Mouse (Mus musculus): Measurements from ENCODE around the gene 4930579G24Rik. TPM values are rescaled to one million over a fixed set of nuclear protein-coding genes. Genes with fewer than 3 reads are reported as not detected.

Gene 4930579G24Rik
- 1 to 10 TPM; 7.9 to 8.4 TPM for total RNA-seq (2021)
- long read RNA-seq, experiment 1, transcript 4930579G24Rik-201 (2 exons, 1,970 nt), result major isoform, 17 of 19 reads
- long read RNA-seq, experiment 1, partial matches to known transcripts, result 0 of 19 reads
- long read RNA-seq, experiment 1, other reads (novel, unspliced or antisense), result 2 of 19 reads
- long read RNA-seq, experiment 2, transcript 4930579G24Rik-201 (2 exons, 1,970 nt), result major isoform, 12 of 14 reads
- long read RNA-seq, experiment 2, partial matches to known transcripts, result 0 of 14 reads
- long read RNA-seq, experiment 2, other reads (novel, unspliced or antisense), result 2 of 14 reads

DNA sequence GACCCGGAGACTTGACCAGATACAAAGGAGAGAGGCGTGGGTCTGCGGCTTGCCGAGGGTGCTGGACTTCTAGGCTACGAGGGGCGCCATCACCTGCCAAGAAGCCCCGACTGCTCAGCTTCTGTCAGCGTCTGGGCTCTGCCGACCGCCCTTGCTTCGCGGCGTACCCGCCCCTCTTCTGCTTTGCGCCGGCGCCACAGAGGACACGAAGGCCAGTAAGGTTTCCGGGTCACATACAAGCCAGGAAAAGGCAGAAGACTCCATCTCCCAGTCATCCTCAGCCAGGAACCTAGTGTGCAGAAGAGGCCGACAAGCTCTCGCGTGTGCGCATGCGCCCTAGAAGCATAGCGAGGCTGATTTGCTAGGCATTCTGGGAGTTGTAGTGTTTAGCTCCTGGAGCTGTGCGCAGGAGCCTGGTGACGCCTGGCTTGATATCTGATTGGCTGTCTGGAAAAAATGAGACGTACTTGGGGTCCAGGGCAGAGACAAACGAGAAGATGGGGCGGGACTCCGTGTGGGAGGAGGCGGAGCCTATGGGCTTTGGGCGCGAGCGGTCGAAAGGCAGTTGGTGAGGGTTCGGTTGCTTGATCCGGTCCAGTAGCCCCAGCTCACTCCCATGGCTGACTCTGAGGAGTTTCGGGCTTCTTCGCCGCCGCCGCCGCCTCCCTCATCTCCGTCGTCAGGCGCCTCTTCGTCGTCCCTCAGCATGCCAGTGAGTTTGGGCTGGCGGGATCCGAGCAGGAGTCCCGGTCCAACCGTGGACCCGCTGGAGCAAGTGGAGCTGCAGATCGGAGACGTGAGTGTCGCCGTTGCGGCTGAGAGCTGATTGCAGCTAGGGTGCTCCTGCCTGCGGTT is at the start of gene 4930579G24Rik:
Gene 4930579G24Rik (plus strand): TSS at position 519 of the 855 bp plus-strand sequence.
- DNase-seq (ENCODE audit: low spot score in 2 of 2), result peak; percentile 71 to 82

DNA sequence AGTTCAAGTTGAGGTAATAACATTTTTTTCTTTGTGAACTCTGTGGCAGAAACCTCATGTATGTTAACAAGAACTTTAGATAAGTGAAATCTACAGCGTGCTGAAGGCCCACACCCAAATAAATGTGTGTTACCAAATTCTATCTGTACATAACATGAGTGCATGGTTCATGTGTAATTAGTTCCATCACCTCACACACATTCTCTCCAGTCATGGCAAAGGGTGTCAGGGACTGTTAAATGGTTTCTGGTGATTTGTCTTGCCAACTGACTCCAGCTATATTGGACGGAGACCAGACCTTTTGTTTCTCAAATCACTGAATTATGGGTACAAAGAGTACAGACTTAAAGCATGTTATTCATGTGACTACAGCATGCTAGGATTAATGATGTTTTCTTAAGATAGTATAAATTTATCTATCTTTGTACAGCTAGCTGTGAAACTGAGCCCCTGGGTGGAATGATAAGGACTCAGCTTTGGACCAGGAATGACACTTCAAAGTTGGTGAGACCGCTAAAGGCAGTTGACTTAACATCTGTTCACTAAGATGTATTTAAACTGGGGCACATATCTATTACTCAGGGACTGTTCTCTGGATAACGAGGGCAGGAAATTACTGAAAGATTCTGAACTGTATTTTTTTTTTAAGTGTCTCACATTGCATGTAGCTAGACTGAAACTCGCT is 48.8 kb upstream of the 4930579G24Rik start:
- no peak for DNase-seq (ENCODE audit: low spot score in 2 of 2)

GRCm38 (mm10) chr3:79586804-79587203 is 42.1 kb upstream of the 4930579G24Rik start:
- DNase-seq (ENCODE audit: low spot score in 2 of 2), result peak; percentile 76

- no peak for DNase-seq (ENCODE audit: low spot score in 2 of 2)
These were observed 39.2 kb upstream of the 4930579G24Rik start for GRCm38 (mm10) chr3:79589671-79590070.

- DNase-seq (ENCODE audit: low spot score in 2 of 2), result peak; percentile 30 to 57
These were observed 37.8 kb upstream of the 4930579G24Rik start, which contains the start of gene Ppid for GRCm38 (mm10) chr3:79590863-79591792. Ppid (plus strand) TSS chr3:79591342.

GRCm38 (mm10) chr3:79591793-79592471 is 36.9 kb upstream of the 4930579G24Rik start:
- no peak for DNase-seq (ENCODE audit: low spot score in 2 of 2)

- DNase-seq (ENCODE audit: low spot score in 2 of 2), result no peak
These were observed 33.4 kb upstream of the 4930579G24Rik start for GRCm38 (mm10) chr3:79595468-79595867.

- no peak for DNase-seq (ENCODE audit: low spot score in 2 of 2)
These were observed 19.0 kb upstream of the 4930579G24Rik start for GRCm38 (mm10) chr3:79609886-79610285.

GRCm38 (mm10) chr3:79627484-79628181 is 1.2 kb upstream of the 4930579G24Rik start:
- DNase-seq (ENCODE audit: low spot score in 2 of 2), result no peak

GRCm38 (mm10) chr3:79628182-79628560 is 708 bp upstream of the 4930579G24Rik start:
- DNase-seq (ENCODE audit: low spot score in 2 of 2), result peak in 1 of 2 experiments; percentile 10

GRCm38 (mm10) chr3:79629416-79629730 is 494 bp downstream of the 4930579G24Rik start, which contains the start of gene Etfdh:
Etfdh (minus strand) TSS chr3:79629500.
- peak; percentile 8 to 43 for DNase-seq (ENCODE audit: low spot score in 2 of 2)

DNA sequence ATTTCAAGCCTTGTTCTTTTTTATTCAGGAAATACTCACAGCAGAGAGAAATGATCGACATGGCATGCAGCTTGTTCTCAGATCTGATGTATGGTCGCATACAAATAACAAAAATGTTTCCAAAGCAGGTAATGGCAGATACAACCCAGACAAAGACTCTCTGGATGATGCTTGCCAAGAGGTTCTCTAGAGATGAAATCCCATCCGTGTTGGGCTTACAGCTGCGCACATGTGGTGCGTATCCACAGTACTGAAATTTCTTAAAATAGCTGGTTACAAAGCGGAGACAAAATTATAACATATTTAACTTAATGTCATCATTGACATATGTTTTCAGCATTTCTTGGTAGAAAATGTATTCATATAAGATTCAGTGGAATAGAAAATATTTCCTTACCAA is 23.2 kb downstream of the 4930579G24Rik start:
- no peak for DNase-seq (ENCODE audit: low spot score in 2 of 2)

DNA sequence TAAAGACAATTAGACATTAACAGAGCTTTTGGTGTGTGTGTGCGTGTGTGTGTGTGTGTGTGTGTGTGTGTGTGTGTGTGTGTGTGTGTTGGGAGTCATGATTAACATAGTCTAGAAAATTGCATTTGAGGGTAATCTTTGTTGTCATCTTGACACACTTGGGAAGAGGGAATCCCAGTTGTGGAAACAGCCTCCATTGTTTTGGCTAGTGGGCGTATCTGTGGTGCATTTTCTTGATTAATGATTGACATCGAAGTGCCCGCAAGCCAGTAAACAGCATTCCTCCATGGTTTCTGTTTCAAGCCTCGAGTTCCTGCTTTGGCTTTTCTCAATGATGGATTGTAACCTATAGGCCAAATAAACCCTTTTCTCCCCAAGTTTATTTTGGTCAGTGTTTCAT is 27.8 kb downstream of the 4930579G24Rik start:
- DNase-seq (ENCODE audit: low spot score in 2 of 2), result no peak

DNA sequence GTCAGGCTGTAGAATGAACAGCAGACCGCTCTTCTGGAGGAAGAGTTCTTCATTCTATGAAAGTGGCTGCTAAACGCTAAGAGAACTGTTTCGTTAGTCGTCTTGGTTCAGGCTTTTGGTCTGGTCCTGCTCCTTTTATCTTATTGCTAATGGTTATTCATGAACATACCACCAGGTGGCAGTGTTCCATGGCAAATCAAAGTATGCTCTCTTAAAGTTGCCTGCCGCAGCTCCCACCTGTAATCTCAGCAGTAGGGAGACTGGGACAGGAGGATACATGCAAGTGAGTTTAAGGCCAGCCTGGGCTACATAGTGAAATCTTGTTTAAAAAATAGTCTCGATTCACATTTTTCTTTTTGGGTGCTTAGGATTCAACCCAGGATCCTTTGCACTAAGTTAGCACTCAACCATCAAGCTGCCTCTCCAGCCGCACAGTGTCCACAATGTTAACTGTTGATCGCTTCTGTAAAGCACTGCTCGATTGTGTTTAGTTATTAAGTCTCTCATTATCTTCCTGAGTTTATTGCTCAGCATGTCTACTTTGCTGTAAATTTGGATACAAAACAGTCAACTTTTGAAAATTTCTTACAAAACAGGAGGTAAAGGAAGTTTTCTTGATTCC is 36.0 kb downstream of the 4930579G24Rik start:
- no peak for DNase-seq (ENCODE audit: low spot score in 2 of 2)

DNA sequence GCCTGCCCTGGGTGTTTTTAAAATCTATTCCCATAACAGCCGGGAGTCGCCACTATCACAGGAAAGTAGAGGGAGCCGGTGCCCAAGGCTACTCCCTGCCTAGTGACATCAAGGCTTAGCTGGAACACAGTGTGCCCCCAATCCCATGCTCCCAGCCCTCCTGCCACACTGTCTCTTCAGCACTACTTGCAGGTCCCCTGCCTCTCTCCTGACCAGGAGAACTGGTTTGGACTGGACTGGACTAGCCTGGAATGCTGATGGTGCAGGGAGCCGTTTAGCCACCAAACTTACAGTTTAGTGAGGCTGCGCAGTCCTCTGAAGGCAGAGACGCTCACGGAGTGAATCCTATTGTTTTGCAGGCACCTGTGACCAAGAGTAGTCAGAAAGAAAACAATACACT is 41.7 kb downstream of the 4930579G24Rik start:
- DNase-seq (ENCODE audit: low spot score in 2 of 2), result no peak

DNA sequence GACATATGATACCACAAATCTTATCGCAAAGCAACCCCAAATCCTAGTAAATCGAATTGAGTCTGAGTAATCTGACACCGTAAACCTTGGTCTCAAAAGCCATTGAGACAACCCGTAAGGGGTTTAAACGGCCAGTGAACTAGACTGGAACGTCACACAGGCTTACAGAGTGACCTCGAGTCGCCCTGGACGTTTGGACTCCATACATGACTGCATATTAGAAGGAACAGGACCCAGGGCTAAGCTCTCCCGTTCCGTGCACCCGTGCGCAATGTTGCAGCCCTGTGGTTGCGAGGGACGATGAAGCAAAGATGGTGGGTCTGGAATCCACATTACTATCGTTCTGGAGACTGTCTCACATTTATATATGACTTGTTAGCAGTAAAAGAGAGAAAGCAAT is 43.3 kb downstream of the 4930579G24Rik start:
- no peak for DNase-seq (ENCODE audit: low spot score in 2 of 2)

DNA sequence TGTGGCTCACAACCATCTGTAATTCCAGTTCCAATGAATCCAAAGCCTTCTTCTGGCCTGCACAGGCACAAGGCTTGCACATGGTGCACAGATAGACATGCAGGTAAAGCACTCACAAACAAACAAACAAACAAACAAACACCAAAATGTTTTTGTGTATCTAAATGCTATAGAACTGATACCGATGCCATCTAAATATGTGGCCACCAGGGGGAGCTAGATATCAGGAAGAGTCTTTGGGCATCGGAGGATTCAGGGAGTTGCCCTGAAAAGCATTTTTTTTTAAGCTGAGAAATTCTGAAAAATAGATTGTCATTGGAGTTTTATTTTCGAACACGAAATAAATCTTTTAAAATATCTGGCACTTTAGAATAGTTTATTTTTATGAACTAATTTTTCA is 44.2 kb downstream of the 4930579G24Rik start:
- peak in 1 of 2 experiments; percentile 18 for DNase-seq (ENCODE audit: low spot score in 2 of 2)

GRCm38 (mm10) chr3:79674641-79675040 is 45.8 kb downstream of the 4930579G24Rik start:
- DNase-seq (ENCODE audit: low spot score in 2 of 2), result no peak

DNA sequence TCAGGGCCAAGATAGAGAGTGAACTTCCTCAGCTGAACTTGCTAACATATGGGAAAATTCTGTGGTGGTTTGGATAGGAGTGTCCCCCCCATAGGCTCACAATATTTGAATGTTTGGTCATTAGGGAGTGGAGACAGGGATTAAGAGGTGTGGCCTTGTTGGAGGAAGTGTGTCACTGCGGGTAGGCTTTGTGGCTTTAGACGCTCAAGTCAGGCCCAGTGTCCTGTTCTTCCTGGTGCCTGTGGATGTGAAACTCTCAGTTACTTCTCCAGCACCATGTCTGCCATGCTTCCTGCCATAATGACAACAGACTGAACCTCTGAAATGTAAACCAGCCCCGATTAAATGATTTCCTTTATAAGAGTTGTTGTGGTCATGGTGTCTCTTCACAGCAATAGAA is 47.5 kb downstream of the 4930579G24Rik start:
- no peak for DNase-seq (ENCODE audit: low spot score in 2 of 2)

Data from adrenal gland, postnatal 4 days (tissue).